Mouse (Mus musculus) gonadal fat pad, adult 2 months (tissue): Measurements from ENCODE around the gene Cracr2a. TPM values are rescaled to one million over a fixed set of nuclear protein-coding genes. Genes with fewer than 3 reads are reported as not detected.

Source experiments
- DNase-seq: peaks from one replicate; pipeline ENCODE4 v3.0.0-alpha.2; 2012; ENCODE audit warnings: low read depth
- polyA plus RNA-seq: library from polyadenylated mRNA; depleted of rRNA; stranded (reverse); fragments of >200 nt; gene quantifications from 2 replicates; pipeline ENCODE4 v1.2.3, GENCODE M21; 2012

Cracr2a gene
- polyA plus RNA-seq, 1 experiment = 0.49 TPM

DNA sequence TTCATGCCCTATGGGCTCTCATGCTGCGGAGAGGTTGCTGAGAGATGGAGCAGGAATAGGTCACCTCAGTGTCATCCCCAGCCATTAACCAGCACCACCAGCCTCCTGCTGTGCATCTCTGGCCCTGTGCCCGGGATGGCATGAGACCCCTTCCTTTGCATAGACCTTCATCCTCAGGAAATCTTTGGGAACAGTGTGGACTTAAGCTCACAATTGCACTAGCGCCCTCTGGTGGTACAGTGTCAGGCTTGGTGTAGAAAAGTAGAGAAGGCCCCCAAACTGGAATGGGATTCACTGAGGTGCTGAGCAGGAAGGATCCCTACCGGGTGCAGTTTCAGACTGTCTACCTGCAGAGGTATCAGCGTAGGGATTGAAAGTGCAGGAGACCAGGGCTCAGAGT, 64.0 kb downstream of the Cracr2a start:
- no peak for DNase-seq

DNA sequence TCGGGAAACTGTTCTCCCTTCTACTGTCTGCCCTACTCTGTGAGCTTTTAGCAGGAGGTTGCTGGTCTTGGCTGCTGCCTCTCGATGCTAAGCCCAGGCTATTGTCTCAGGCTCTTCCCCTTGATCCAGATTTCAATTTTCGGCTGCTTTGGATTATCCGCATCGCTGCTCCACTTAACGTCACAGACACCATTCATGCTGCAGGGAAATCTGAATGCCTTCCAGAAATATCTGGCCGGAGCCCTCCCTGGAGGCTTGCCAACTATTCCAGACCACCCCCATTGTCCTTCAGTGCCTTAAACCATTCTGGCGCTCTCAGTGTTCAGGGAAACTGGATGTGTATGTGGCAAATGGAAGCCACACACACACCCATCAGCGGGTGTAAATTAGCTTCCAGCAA, 66.3 kb downstream of the Cracr2a start:
- DNase-seq = no peak

DNA sequence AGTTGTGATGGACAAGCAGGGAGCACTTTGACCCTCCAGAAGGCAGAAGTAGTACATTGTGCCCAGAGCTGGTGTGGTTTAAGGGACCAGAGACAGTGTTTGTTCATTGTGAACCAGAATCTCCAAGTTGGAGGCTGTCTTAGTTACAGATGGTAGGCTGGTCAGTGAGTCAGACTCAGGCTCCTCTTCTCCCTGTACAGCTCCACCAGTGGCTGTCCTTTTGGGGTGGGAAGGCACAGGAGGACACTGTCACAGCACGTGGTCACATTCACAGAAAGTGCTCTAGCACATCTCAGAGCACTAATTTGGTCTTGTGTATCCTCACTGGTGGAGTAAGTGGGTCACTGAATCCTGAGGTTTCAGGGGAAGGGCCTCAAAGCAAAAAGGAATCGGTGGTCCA, 68.1 kb downstream of the Cracr2a start:
- no peak for DNase-seq

DNA sequence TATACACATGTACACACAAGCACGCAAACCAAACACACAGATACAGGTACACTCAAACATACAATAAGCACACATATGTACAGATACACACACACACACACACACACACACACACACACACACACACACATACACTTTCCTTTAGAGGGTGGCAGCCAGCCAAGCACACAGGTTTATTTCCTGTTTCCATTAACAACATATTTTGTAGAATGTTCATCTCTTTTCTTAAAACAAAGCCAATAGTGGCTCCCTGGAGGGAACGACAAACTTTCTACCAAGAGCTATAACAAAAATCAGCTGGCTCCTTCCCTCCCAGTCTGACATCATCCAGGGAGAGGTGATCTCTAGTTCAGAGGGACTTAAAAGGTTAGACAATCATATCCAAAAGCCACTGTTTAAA, 73.7 kb downstream of the Cracr2a start:
- no peak for DNase-seq

DNA sequence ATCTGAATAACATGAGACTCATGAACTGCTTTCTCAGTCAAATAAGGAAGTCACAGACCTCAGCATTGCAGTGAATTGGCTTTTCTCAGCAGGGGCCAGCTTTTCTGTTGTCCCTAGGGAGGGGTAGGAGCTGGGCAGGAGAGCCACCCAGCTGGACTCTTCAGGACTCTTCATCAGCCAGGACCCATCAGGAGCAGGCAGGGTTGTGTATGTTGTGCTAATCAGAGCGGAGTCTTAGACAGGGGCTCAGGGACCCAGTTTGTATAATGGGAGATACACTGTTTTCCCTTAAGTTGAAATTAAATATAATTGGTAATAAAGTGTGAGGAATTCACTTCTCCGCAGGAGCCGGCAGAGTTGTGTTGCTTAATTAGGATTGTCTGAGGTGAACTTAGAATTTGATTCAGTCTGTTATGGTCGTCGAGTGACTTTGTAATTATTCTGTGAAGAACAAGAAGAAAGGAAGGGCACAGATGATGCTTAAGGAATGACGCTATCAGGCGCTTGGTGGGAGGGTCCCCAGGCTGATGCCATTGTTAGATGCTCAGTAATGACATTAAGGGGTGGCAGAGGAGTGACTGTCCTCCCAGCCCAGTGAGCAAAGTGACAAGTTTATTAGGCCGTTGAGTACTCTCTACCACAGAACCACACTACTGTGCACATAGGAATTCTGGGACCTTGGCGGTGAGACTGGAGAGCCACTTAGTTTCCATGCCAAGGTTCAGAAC, 74.5 kb downstream of the Cracr2a start:
- no peak for DNase-seq

DNA sequence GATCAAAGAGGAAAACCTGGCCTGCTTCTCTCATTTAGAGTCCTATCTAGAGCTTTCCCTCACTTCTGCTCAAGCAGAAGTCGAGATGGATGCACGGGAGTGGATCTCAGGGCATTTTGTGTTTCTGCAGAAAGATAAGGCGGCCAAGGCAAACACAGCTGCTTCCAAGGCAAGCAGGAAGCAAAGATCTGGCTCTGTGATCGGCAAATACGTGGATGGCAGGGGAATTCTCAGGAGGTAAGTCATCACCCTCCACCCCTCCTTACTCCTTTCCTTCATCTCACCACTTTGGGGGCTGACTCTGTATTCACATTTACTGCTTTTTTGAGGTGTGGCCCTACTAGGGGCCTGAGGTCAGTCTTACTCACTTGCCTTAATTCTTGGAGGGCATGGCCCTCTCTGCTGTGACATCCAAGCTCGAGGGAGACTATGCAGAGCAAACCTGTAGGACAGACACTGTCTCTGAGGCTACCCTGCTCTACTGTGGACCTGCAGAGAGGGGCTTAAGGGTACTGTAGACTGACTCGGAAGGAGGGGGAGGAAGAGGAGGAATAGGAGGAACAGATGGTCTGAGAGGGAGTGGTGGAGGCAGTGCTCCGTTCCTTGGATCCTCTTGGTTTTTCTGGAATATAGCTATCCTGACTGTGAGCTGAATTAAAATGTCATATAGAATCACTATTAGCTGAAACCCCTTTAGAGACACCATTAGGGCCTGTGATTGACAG, 80.1 kb downstream of the Cracr2a start:
- DNase-seq = no peak

DNA sequence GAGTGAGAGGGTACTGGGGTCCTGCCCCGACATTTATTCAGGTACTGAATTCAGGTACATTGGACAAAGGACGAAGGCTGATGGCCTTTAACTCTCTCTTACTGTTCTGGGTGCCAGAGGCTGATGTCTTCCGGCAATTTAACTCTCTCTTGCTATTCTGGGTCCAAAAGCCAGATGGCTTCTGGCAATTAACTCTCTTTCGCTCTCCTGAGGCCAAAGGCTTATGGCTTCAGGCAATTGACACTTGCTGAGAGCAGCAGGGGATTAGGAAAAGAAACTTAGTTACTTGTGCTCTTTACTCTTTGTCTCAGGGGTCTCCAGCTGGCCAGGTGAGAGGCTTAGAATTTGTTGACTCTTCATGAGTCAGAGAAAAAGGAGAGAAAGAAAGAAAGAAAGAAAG, 94.8 kb downstream of the Cracr2a start:
- no peak for DNase-seq

DNA sequence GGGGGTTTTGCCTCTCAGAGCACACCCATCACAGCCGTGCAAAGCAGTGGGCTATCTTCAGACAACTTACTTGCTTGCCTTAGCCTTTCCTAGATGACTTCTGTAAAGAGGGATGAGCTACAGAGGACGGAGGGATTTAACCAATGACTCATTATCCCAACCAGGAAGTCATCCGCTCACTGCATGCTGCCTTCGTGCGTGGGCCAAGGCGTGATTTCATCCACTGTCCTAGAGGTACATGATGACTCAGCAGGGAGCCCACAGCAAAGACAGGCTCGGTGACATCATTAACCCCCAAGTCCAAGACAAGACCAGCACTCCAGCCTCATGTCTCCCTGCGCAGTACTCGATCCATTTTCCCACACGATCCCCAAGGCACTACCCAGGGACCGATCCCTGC, 96.0 kb downstream of the Cracr2a start:
- DNase-seq = no peak

DNA sequence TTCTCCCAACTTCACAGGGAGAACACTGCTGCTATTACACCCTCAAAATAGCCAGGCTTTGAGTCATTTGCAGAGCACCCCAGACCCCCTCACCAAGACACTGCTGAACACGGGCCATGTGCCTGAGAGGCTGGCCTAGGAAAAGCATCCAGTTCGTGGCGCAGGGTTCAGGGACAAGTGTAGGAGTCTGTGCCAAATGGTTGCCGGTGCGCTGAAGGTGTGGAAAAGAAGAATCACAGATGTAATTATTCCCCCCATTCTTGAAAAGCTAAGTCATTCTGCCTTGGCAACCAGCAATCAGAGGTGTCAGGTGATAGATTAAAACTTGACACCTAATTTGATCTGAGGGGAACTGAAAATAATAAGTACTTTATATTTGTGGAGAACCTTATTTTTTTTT, 98.3 kb downstream of the Cracr2a start:
- no peak for DNase-seq

DNA sequence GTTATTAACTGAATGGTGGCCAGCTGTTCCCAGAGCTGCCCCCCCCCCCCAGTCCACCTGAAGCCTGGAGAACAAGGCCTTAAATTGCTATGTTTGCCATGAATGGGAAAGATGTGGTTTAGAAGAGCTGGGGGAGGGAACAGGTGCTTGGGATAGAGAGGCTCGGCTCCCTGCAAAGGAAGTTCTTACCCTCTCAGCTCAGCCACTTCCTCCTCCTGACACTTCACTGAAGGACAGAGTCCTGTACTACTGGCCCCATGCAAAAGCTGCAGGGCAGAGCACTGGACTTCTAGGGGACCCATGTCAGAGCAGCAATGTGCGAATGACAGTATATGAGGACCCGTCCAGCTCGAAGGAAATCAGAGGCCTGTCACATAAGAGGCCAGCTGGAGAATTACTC, 98.8 kb downstream of the Cracr2a start:
- DNase-seq = no peak

DNA sequence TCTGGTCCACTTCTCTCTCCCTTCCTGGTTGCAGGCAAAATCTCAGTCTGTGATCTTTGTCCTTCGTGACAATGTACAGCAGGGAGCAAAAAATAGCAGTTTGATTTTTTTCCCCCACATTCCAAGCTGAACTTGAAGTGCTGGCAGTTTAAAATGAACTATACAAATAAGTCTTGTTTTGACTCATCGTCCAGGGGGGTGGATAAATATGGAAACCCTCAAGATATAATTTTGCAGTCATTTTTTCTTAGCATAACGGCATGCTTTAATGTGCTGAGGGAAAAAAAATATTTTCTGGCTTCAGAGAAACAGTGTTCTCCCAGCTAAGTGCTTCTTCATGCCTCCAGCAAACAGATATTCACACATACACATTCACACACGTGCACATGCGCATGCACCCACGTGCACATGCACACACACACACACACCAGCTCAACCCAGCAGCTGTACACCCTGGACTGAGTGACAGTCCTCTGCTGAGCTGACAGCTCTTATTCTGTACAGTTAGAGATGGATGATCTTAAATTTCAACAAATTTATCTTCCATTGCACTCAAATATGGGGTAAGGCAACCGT, 100.7 kb downstream of the Cracr2a start:
- no peak for DNase-seq

DNA sequence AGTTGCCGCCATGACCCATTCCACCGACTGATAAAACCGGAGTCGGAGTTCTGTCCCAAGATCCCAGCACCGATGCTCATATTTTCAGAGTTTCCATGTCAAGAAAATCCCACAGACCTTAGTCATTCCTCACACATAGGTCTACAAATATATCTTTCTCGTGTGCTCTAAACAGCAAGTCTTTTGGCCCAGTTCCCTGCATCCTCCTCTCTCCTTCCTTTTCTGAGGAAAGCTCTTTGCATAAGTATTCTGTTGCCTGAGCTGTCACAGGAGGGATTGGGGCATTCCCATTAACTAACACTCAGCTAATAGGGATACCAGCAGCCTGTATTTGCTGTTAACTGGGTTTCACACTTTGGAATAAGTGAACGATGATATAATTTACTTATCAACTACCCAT, 102.1 kb downstream of the Cracr2a start:
- no peak for DNase-seq

DNA sequence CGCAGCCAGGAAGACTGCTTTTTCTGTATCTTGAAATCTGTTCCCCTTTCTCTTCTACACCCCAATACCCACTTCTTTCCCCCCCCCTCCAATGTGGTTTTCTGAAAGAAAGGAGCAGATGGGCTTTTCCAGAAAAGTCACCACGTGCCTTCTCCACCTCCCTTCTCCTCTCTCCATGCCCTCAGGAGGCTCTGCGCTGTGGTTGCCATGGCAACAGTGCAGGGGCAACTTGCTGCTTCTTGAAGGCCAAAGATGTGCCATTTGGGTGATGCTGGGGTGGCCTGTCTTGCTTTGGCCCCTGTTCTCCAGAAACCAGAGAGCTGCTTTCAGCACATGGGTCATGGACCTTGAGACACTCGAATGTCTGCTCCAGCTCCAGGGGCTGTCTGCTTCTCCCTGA, 108.2 kb downstream of the Cracr2a start:
- DNase-seq = no peak

DNA sequence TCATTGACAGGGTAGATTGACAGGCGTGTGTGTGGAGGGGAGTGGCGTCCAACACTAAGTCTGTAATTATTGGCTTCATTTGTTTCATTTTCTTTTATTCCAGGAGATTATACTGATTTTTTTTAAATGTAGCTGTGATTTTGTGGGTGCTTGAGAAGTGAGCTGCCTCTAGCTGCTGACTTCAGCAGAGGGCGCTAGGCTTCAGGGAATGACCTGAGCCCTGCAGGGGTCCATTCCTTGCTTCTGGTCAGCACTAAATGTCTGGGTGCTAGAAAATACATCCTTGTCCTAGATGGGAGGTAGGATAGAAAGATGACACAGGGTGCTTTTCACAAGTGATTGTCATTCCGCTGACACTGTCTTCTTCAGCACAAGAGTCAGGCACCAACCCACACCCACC, 108.9 kb downstream of the Cracr2a start:
- no peak for DNase-seq

DNA sequence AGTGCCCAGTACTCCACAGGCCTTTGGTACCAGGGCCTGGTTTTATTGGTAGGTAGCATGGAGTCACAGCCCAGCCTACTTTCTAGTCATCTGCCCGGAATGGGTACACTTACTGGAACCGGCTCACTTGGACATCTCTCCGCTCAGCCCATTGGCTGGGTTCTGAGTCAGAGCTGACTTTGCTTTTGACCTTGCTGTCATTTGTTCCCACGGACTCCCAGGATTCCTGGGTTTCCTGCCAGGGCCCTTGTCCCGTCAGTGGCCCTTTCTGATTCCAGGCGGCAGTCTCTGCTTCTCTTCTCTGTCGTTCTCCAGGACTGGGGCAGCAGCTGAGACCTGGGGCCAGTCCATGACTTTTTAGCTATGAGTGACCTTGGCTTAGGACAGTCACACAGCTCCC, 110.9 kb downstream of the Cracr2a start:
- no peak for DNase-seq

DNA sequence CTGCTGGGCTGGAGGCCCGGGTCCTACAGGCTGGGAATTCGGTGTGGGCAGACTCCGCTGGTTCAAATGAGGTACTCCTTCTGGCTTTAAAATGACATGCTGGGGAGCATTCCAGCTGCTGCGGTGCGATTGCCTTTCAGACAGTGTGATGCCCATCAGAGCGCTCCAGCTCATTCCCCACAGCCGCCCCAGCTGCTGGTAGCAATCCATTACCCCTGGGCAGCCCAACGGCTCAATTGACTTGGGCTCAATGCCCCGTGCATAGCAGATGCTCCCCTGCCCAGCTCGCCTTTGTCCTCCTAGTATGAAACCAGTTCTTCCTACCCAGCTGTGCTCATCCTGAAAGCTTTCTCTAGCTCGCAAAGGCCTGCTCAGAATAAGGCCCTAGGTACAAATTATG, 115.7 kb downstream of the Cracr2a start:
- DNase-seq = no peak

DNA sequence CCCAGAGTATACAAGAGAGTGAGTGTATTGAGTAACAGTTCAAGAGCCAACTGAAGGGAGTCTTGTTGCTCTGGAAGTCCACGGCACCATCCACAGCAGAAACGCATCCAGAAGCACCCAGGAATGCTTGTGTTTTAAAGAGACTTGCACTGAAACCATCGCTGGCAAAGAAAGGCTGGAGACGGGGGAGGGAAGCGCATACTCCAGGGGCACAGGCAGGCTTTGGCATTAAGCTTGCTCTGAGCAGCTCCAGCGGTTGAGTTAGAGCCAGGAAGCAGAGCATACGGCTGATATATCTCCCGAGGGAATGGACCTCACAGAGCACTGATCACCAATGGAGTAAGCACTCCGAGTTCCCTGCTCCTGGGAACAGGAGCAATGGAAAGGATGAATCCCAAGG, 117.2 kb downstream of the Cracr2a start:
- no peak for DNase-seq

DNA sequence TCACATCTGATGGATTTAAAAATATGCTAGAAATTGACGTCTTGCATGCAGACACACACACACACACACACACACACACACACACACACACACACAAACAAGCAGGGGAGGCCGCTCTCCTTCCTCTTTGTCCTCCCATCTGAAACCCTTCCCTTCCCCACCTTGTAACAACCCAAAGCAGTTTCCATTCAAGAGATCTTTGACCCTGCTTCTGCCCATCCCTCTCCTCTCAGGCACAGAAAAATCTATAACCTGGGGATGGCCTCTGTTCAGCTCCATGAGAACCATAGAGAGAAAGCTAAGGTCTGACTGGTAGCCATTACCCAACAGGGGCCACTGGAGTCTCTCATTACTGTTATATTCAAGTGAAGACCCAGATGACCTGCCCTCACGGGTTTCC, 117.9 kb downstream of the Cracr2a start:
- DNase-seq = no peak

DNA sequence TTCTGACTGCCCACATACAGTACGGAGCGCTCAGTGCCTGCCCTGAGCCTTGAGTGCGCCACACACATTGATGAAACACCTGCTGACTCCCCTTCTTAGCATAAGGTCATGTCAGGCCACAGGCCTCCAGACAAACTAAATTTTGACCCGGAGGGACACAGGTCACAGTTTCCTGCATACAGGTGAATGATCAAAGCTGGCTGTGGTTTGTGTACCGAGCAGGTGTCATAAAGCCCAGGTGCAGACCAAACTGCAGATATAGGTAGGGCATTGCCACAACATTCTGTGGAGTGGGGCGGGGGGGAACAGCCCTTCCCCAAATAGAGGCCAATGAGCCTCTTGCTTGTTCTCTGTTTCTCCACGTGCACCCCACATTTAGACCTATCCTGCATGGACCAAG, 119.6 kb downstream of the Cracr2a start:
- no peak for DNase-seq

DNA sequence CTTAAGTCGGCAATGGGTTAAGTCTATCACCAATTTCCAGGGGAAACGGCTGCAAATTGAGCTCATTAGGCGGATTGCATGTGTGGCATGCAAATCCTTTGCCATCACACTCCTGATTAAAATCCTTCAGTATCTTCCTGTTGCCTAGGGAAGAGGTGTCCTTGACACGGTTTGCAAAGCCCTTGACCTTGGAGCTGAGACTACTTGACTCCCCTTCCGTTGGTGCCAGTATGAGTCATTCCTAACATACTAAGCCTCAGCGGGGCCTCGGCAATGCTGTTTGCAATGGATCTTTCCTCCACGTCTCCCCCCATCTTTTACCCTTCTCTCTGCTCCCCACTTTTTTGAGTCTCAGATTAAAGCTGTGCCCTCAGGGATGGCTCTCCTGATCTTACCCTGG, 122.4 kb downstream of the Cracr2a start:
- DNase-seq = no peak

DNA sequence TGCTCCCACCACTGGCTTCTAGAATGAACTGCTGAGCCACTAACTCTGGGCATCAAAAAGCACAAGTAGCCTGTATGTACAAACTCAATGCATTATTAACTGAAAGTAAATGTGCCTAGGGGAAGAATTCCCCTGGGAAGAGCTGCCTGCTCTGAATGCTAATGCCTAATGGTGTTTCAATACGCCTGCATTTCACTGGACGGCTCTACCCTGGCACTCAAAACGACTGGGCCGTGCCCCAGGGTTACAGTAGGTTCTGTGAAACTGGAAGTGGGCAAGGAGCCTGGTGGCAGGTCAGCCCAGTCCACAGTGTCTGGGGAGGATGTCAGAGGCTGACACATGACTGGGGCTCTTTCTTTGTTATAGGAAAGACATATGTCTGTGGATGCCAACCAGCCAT, 123.8 kb downstream of the Cracr2a start:
- no peak for DNase-seq

DNA sequence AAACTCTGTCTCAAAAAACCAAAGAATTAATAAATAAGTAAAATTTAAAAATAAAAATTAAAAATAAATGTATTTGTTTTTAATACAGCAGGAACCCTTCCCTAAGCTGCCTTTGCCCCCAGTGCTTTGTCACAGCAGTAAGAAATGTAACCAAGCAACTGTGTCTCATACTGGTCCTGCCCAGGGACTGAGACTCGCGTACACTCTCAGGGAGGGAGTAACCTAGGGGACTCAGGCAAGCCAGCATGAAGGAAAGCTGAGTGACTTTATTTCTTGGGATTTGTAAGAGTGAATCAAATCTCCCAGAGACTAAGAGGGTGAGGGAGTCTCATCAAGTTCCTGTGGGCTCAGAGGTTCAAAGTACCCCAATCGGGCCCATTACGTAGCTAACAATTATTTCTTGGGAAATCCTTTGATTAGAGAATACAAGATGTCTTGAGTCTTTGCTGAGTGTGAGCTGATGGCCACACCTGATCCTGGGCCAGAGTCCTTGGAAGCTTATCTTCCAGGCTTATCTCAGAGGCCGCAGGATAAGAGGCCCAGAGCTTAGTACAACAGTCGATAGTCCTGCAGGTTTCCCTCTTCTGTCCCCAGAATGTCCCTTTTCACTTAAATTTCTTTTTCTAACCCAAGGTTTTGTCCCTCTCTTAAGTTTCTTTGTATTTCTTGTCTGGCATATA, 126.2 kb downstream of the Cracr2a start:
- no peak for DNase-seq

DNA sequence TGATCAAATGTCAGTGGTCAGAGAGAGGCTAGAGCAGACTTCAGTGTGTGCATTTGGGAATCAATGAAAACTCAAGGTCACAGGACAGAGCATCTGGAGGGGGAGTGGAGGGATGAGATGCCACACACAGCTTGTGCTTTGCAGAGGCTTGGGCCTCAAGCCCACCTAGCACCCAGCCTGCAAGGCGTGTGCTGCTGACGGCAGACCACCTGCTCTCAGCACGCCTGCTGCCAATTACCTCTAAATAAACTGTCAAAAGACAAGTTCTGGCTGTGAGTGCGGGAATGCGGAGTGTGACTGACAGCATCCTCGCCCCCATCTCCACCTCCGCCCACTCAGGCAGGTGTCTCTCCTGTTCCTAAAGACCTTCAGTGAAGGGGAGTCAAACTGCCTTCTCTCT, 131.2 kb downstream of the Cracr2a start:
- no peak for DNase-seq
